ENCODE assay signal across 14 mouse cellular contexts in the genomic region with DNA sequence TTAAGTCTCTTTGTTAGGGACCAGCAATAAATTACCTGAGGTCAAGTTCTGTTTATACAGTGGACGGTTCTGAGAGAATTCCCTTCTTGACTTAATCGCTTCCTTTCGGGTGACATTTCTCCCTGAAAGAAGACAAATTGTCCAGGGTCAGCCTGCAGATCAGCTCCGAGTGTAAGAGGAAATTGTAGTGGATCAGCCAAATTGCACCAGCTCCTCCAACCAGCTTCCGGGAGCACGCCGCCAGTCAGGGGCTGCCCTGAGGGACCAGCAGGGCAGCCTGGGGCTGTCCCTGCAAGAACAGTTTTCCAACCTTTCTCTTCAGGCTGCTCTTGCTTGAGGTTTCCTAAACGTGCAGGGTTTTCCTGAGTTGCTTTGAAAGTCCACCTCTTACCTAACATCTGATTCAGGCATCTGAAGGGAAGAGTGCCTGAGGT. TPM values are rescaled to one million over a fixed set of nuclear protein-coding genes. Genes with fewer than 3 reads are reported as not detected.
DNase-seq lines count a peak whose midpoint lies in the region; ATAC-seq and TF ChIP-seq lines count a peak whose summit lies in the region.
"Had no signal": no experiment of that assay in that cellular context is flagged by ENCODE, and none has a peak within 500 bp of the region (broad histone marks: within the 10 kb centered on the region; RNA-seq: fewer than 3 reads in every experiment).

No protein-coding gene starts in this region.

- H3K27me3 ChIP-seq in kidney, embryonic 14.5 days (ENCODE audit: control insufficient read depth, insufficient read depth, low read length): 0 out of 2 replicates have a peak, but pooled peaks cover 6% of the 10 kb centered on the region
- H3K27me3 ChIP-seq in CH12.LX (replicated peaks) (no peaks in the 10 kb centered on the region), E14TG2a.4 (ENCODE audit: insufficient read depth, low read length) (peaks cover 3% of the 10 kb centered on the region)
- H3K27me3 ChIP-seq in embryonic facial prominence, embryonic 13.5 days: peaks cover 30% of the 10 kb centered on the region; the same call in 1 of the 2 replicates

- TF ChIP-seq CTCF in CH12.LX (conservative IDR thresholded peaks at IDR 0.05 in 1 of 2, IDR thresholded peaks at IDR 0.05 in 1 of 2; ENCODE audit: low read depth in 2 of 2, low read length in 2 of 2): no peak
- no peak for TF ChIP-seq CTCF in E14TG2a.4 (conservative IDR thresholded peaks at IDR 0.05; ENCODE audit: low read length)

- H3K79me2 ChIP-seq in CH12.LX (replicated peaks; ENCODE audit: control insufficient read depth, extremely low read depth, insufficient read depth, poor library complexity, severe bottlenecking): no peaks in the 10 kb centered on the region

- no peak for TF ChIP-seq RAD21 in CH12.LX (IDR thresholded peaks at IDR 0.05; ENCODE audit: low read depth, low read length)

- H3K27ac ChIP-seq in kidney, embryonic 14.5 days (ENCODE audit: low read depth, low read length): no peak overlapping the region
- no peak overlapping the region for H3K27ac ChIP-seq in CH12.LX (ENCODE audit: insufficient read depth, low read depth)
- H3K27ac ChIP-seq in embryonic facial prominence, embryonic 13.5 days: no peak overlapping the region; the same call in 1 of the 2 replicates
- H3K27ac ChIP-seq: hindbrain, embryonic 13.5 days; liver, embryonic 12.5 days had no signal

- TF ChIP-seq POLR2A in CH12.LX (IDR thresholded peaks at IDR 0.05; ENCODE audit: low read depth, low read length): no peak

- dilution Hi-C loops in CH12.LX (cut with MboI; ENCODE audit: extremely low pct_ligation_motif_present, extremely low pct_unique_long_range_greater_than_20kb, low sequenced_read_pairs): no loop called here

- H3K4me1 ChIP-seq in kidney, embryonic 14.5 days (ENCODE audit: control insufficient read depth, insufficient read depth, low read length): peaks cover 9% of the 10 kb centered on the region; the same call in 1 of the 2 replicates
- H3K4me1 ChIP-seq in CH12.LX (ENCODE audit: control insufficient read depth in 1 of 2, insufficient read depth in 2 of 2) (peaks cover 11 to 37% of the 10 kb centered on the region in 2 experiments; a peak in 3 of 4 replicates), E14TG2a.4 (replicated peaks; ENCODE audit: low read depth, low read length) (peaks cover 54% of the 10 kb centered on the region)
- H3K4me1 ChIP-seq in embryonic facial prominence, embryonic 13.5 days: peaks cover 35% of the 10 kb centered on the region
- H3K4me1 ChIP-seq: liver, embryonic 12.5 days had no signal

- no peak overlapping the region for H3K9ac ChIP-seq in kidney, embryonic 14.5 days (ENCODE audit: low read depth, low read length)
- H3K9ac ChIP-seq in CH12.LX (ENCODE audit: insufficient read depth, low read depth): no peak overlapping the region
- no peak overlapping the region for H3K9ac ChIP-seq in embryonic facial prominence, embryonic 13.5 days
- H3K9ac ChIP-seq: hindbrain, embryonic 13.5 days; liver, embryonic 12.5 days had no signal

- in situ Hi-C loops in CH12.LX (cut with MboI; ENCODE audit: low pct_ligation_motif_present, low pct_unique_long_range_greater_than_20kb, low sequenced_read_pairs): no loop called here

- H3K4me2 ChIP-seq in kidney, embryonic 14.5 days (replicated peaks; ENCODE audit: low read depth, low read length): no peak overlapping the region
- peak overlapping the region; percentile 70 for H3K4me2 ChIP-seq in CH12.LX (ENCODE audit: insufficient read depth, low read depth, poor library complexity, severe bottlenecking)
- H3K4me2 ChIP-seq in embryonic facial prominence, embryonic 13.5 days: peak overlapping the region; percentile 11; the same call in 1 of the 2 replicates
- H3K4me2 ChIP-seq: hindbrain, embryonic 13.5 days; liver, embryonic 12.5 days had no signal

- WGBS in kidney, embryonic 14.5 days: 2% methylated on average over 8 of the region's 8 CpGs
- WGBS in embryonic facial prominence, embryonic 13.5 days: 15% methylated on average over 8 of the region's 8 CpGs

- no peaks in the 10 kb centered on the region for H3K36me3 ChIP-seq in kidney, embryonic 14.5 days (ENCODE audit: control insufficient read depth, insufficient read depth, low read length)
- H3K36me3 ChIP-seq in CH12.LX (replicated peaks in 1 of 2; ENCODE audit: control insufficient read depth in 1 of 2, insufficient read depth in 1 of 2, low read length in 1 of 2): no peaks in the 10 kb centered on the region
- no peaks in the 10 kb centered on the region for H3K36me3 ChIP-seq in E14TG2a.4 (ENCODE audit: insufficient read depth, low read length)
- H3K36me3 ChIP-seq in embryonic facial prominence, embryonic 13.5 days: no peaks in the 10 kb centered on the region
- H3K36me3 ChIP-seq: hindbrain, embryonic 13.5 days; liver, embryonic 12.5 days had no signal

- ATAC-seq in kidney, embryonic 14.5 days (ENCODE audit: low FRiP score, low TSS enrichment): peak; percentile 67; the same call in 1 of the 2 replicates
- no peak for ATAC-seq in embryonic facial prominence, embryonic 13.5 days (ENCODE audit: insufficient number of reproducible peaks, insufficient read depth, low FRiP score, low TSS enrichment, low read depth)
- ATAC-seq: forebrain, embryonic 14.5 days; liver, embryonic 12.5 days had no signal

- no peak for DNase-seq in kidney, postnatal 36 days
- DNase-seq in CH12.LX (ENCODE audit: extremely low read depth): peak; percentile 76
- DNase-seq in frontal cortex, postnatal 10 days (ENCODE audit: low spot score in 2 of 2): no peak
- no peak for DNase-seq in gastrocnemius, postnatal 4 days (ENCODE audit: low spot score in 2 of 2)
- DNase-seq: cerebellum, postnatal 14 days; kidney, adult 11 months; thymus, postnatal 36 days had no signal

- no peak overlapping the region for H3K4me3 ChIP-seq in kidney, embryonic 14.5 days (ENCODE audit: low read length)
- peak overlapping the region in 1 of 3 experiments; percentile 31 for H3K4me3 ChIP-seq in CH12.LX (replicated peaks in 1 of 3; ENCODE audit: low read depth in 2 of 3, low read length in 2 of 3, poor library complexity in 1 of 3)
- 0 out of 2 replicates have a peak overlapping the region, but pooled peaks have one; percentile 0 for H3K4me3 ChIP-seq in E14TG2a.4 (replicated peaks; ENCODE audit: low read length)
- no peak overlapping the region for H3K4me3 ChIP-seq in embryonic facial prominence, embryonic 13.5 days
- H3K4me3 ChIP-seq: hindbrain, embryonic 13.5 days; liver, embryonic 12.5 days; myocyte had no signal

- no peaks in the 10 kb centered on the region for H3K9me3 ChIP-seq in kidney, embryonic 14.5 days (ENCODE audit: control insufficient read depth, low read length)
- H3K9me3 ChIP-seq in CH12.LX (replicated peaks; ENCODE audit: low read length): no peaks in the 10 kb centered on the region
- no peaks in the 10 kb centered on the region for H3K9me3 ChIP-seq in E14TG2a.4 (ENCODE audit: low read length)
- no peaks in the 10 kb centered on the region for H3K9me3 ChIP-seq in embryonic facial prominence, embryonic 13.5 days
- H3K9me3 ChIP-seq: hindbrain, embryonic 13.5 days; liver, embryonic 12.5 days had no signal

- TF ChIP-seq EP300 in CH12.LX (IDR thresholded peaks at IDR 0.05; ENCODE audit: low read length): peak; percentile 43

TF ChIP-seq in CH12.LX, 34 proteins besides CTCF, POLR2A, EP300 and RAD21 (continues in another document):
- TF ChIP-seq ELF1 (IDR thresholded peaks at IDR 0.05; ENCODE audit: low read depth, low read length) (peak; percentile 87), CHD2 (IDR thresholded peaks at IDR 0.05; ENCODE audit: low read length) (no peak), SMC3 (IDR thresholded peaks at IDR 0.05; ENCODE audit: low read depth, low read length) (no peak), MYC (IDR thresholded peaks at IDR 0.05; ENCODE audit: low read depth, low read length) (no peak), PAX5 (IDR thresholded peaks at IDR 0.05; ENCODE audit: low read length) (no peak), ZKSCAN1 (IDR thresholded peaks at IDR 0.05; ENCODE audit: borderline replicate concordance, low read depth, low read length) (no peak), IRF4 (IDR thresholded peaks at IDR 0.05; ENCODE audit: low read depth, low read length) (peak; percentile 81), MXI1 (IDR thresholded peaks at IDR 0.05; ENCODE audit: low read depth, low read length) (no peak), MAFK (IDR thresholded peaks at IDR 0.05; ENCODE audit: insufficient replicate concordance, low read length) (no peak), TBP (conservative IDR thresholded peaks at IDR 0.05; ENCODE audit: low read depth, low read length) (0 out of 2 replicates have a peak, but pooled peaks have one; percentile 52), USF2 (conservative IDR thresholded peaks at IDR 0.05; ENCODE audit: low read depth, low read length) (no peak), MAZ (IDR thresholded peaks at IDR 0.05; ENCODE audit: low read depth, low read length) (no peak), ZC3H11A (IDR thresholded peaks at IDR 0.05; ENCODE audit: low read depth, low read length) (no peak), GABPA (IDR thresholded peaks at IDR 0.05; ENCODE audit: insufficient replicate concordance, low read depth, low read length) (no peak), MEF2A (IDR thresholded peaks at IDR 0.05; ENCODE audit: borderline replicate concordance, low read depth, low read length) (peak; percentile 74; the same call in 1 of the 2 replicates), ZNF384 (IDR thresholded peaks at IDR 0.05; ENCODE audit: low read depth, low read length) (no peak), ETS1 (conservative IDR thresholded peaks at IDR 0.05; ENCODE audit: low read depth, low read length) (peak; percentile 81), KAT2A (IDR thresholded peaks at IDR 0.05; ENCODE audit: insufficient replicate concordance, low read length) (0 out of 2 replicates have a peak, but pooled peaks have one; percentile 16), ZMIZ1 (IDR thresholded peaks at IDR 0.05; ENCODE audit: low read depth, low read length) (no peak), JUND (conservative IDR thresholded peaks at IDR 0.05; ENCODE audit: low read depth, low read length) (no peak)

RNA-seq across cellular contexts. Expression of a gene that starts 47.6 kb away (rescaled TPM):
- 28.5 and 33.4 TPM in 2 replicates for polyA plus RNA-seq in kidney, embryonic 14.5 days (2014; fragmentation: Nextera tagmentation; extraction: Ambion mirVana)
- total RNA-seq in CH12.LX (2012; rRNA removed): 18.2 and 29.2 TPM in 2 replicates
- total RNA-seq in CH12.LX (2014; rRNA removed): 35.2 and 39.8 TPM in 2 replicates
- 31.2 and 33.6 TPM in 2 replicates for polyA plus RNA-seq in CH12.LX (2012; ENCODE audit: insufficient read length, low read depth)
- 22.4 and 23.7 TPM in 2 replicates for polyA plus RNA-seq in embryonic facial prominence, embryonic 13.5 days (2015; fragmentation: Nextera tagmentation; extraction: Ambion mirVana)
- 10 to 100 TPM; 12.9 to 13.0 TPM for total RNA-seq in gastrocnemius, postnatal 4 days (2021)

RNA-seq across cellular contexts. Expression of a gene that starts 48.0 kb away (rescaled TPM):
- polyA plus RNA-seq in kidney, embryonic 14.5 days (2014; fragmentation: Nextera tagmentation; extraction: Ambion mirVana): 18.6 and 21.5 TPM in 2 replicates
- 62.5 and 67.7 TPM in 2 replicates for total RNA-seq in CH12.LX (2012; rRNA removed)
- 64.2 and 70.4 TPM in 2 replicates for total RNA-seq in CH12.LX (2014; rRNA removed)
- polyA plus RNA-seq in CH12.LX (2012; ENCODE audit: insufficient read length, low read depth): 46.8 and 76.6 TPM in 2 replicates
- 16.7 and 19.8 TPM in 2 replicates for polyA plus RNA-seq in embryonic facial prominence, embryonic 13.5 days (2015; fragmentation: Nextera tagmentation; extraction: Ambion mirVana)
- total RNA-seq in gastrocnemius, postnatal 4 days (2021): 1 to 10 TPM; 5.2 to 5.7 TPM
